Mouse (Mus musculus): ENCODE results near the gene Klk1b27. TPM values are rescaled to one million over a fixed set of nuclear protein-coding genes. Genes with fewer than 3 reads are reported as not detected.
"Not testable (repeated sequence)": the region's sequence is repeated elsewhere in the genome, so short reads cannot be mapped to it uniquely, and the experiment has no call there.

Klk1b27 gene
- not detected in 2 replicates for total RNA-seq (2014; fragmentation: Nextera tagmentation)
- not detected in 2 replicates for total RNA-seq (2017)

GRCm38 (mm10) chr7:44051990-44052389 is at the start of gene Klk1b27:
TSS of gene Klk1b27 (plus strand) at chr7:44052290.
- ATAC-seq (replicated peaks; ENCODE audit: low FRiP score, low TSS enrichment, poor library complexity, severe bottlenecking): not testable (repeated sequence)

GRCm38 (mm10) chr7:44004847-44005246 is 47.2 kb upstream of the Klk1b27 start:
- ATAC-seq (replicated peaks; ENCODE audit: low FRiP score, low TSS enrichment, poor library complexity, severe bottlenecking): no peak

- not testable (repeated sequence) for ATAC-seq (replicated peaks; ENCODE audit: low FRiP score, low TSS enrichment, poor library complexity, severe bottlenecking)
Observed at GRCm38 (mm10) chr7:44011868-44012267, 40.2 kb upstream of the Klk1b27 start, which contains the start of gene Klk1b26. TSS of gene Klk1b26 (plus strand) at chr7:44012168.

GRCm38 (mm10) chr7:44014666-44015065 is 37.4 kb upstream of the Klk1b27 start:
- not testable (repeated sequence) for ATAC-seq (replicated peaks; ENCODE audit: low FRiP score, low TSS enrichment, poor library complexity, severe bottlenecking)

GRCm38 (mm10) chr7:44015071-44015470 is 37.0 kb upstream of the Klk1b27 start:
- no peak for ATAC-seq (replicated peaks; ENCODE audit: low FRiP score, low TSS enrichment, poor library complexity, severe bottlenecking)

- ATAC-seq (replicated peaks; ENCODE audit: low FRiP score, low TSS enrichment, poor library complexity, severe bottlenecking): no peak
Observed at GRCm38 (mm10) chr7:44072117-44072516, 20.0 kb downstream of the Klk1b27 start.

GRCm38 (mm10) chr7:44077703-44078102 is 25.6 kb downstream of the Klk1b27 start:
- ATAC-seq (replicated peaks; ENCODE audit: low FRiP score, low TSS enrichment, poor library complexity, severe bottlenecking): no peak

GRCm38 (mm10) chr7:44096111-44096510 is 44.0 kb downstream of the Klk1b27 start:
- ATAC-seq (replicated peaks; ENCODE audit: low FRiP score, low TSS enrichment, poor library complexity, severe bottlenecking): no peak

- ATAC-seq (replicated peaks; ENCODE audit: low FRiP score, low TSS enrichment, poor library complexity, severe bottlenecking): not testable (repeated sequence)
Observed at GRCm38 (mm10) chr7:44102028-44102427, 49.9 kb downstream of the Klk1b27 start, which contains the start of gene Klk1b21. TSS of gene Klk1b21 (plus strand) at chr7:44102328.

Other genes starting within 250 kb of the Klk1b27 start
- gene Klk7, start 241.0 kb upstream of the Klk1b27 start, total RNA-seq (2014; fragmentation: Nextera tagmentation): not detected in 2 replicates
- gene Klk7, start 241.0 kb upstream of the Klk1b27 start, total RNA-seq (2017): not detected in 2 replicates
- not detected in 2 replicates for gene Klk6, start 227.8 kb upstream of the Klk1b27 start, total RNA-seq (2014; fragmentation: Nextera tagmentation)
- not detected in 2 replicates for gene Klk6, start 227.8 kb upstream of the Klk1b27 start, total RNA-seq (2017)
- gene Klk5, start 210.3 kb upstream of the Klk1b27 start, total RNA-seq (2014; fragmentation: Nextera tagmentation): not detected in 2 replicates
- gene Klk5, start 210.3 kb upstream of the Klk1b27 start, total RNA-seq (2017): not detected in 2 replicates
- gene Klk4, start 171.1 kb upstream of the Klk1b27 start, total RNA-seq (2014; fragmentation: Nextera tagmentation): not detected in 2 replicates
- gene Klk4, start 171.1 kb upstream of the Klk1b27 start, total RNA-seq (2017): not detected in 2 replicates
- gene Klk15, start 118.5 kb upstream of the Klk1b27 start, total RNA-seq (2014; fragmentation: Nextera tagmentation): not detected in 2 replicates
- gene Klk15, start 118.5 kb upstream of the Klk1b27 start, total RNA-seq (2017): not detected in 2 replicates
- gene Klk1b8, start 101.6 kb upstream of the Klk1b27 start, total RNA-seq (2014; fragmentation: Nextera tagmentation): not detected in 2 replicates
- gene Klk1b8, start 101.6 kb upstream of the Klk1b27 start, total RNA-seq (2017): not detected in 2 replicates
- gene Klk1b1, start 85.5 kb upstream of the Klk1b27 start, total RNA-seq (2014; fragmentation: Nextera tagmentation): not detected in 2 replicates
- gene Klk1b1, start 85.5 kb upstream of the Klk1b27 start, total RNA-seq (2017): not detected in 2 replicates
- not detected in 2 replicates for gene Klk1b9, start 76.2 kb upstream of the Klk1b27 start, total RNA-seq (2014; fragmentation: Nextera tagmentation)
- gene Klk1b9, start 76.2 kb upstream of the Klk1b27 start, total RNA-seq (2017): not detected in 2 replicates
- gene Klk1b11, start 56.4 kb upstream of the Klk1b27 start, total RNA-seq (2014; fragmentation: Nextera tagmentation): not detected in 2 replicates
- not detected in 2 replicates for gene Klk1b11, start 56.4 kb upstream of the Klk1b27 start, total RNA-seq (2017)
- gene Klk1b26, start 40.1 kb upstream of the Klk1b27 start, total RNA-seq (2014; fragmentation: Nextera tagmentation): not detected in 2 replicates
- not detected in 2 replicates for gene Klk1b26, start 40.1 kb upstream of the Klk1b27 start, total RNA-seq (2017)
- not detected in 2 replicates for gene Klk1b21, start 50.0 kb downstream of the Klk1b27 start, total RNA-seq (2014; fragmentation: Nextera tagmentation)
- not detected in 2 replicates for gene Klk1b21, start 50.0 kb downstream of the Klk1b27 start, total RNA-seq (2017)
- gene Klk1b22, start 60.4 kb downstream of the Klk1b27 start, total RNA-seq (2014; fragmentation: Nextera tagmentation): not detected in 2 replicates
- gene Klk1b22, start 60.4 kb downstream of the Klk1b27 start, total RNA-seq (2017): not detected in 2 replicates
- gene Klk1b16, start 84.5 kb downstream of the Klk1b27 start, total RNA-seq (2014; fragmentation: Nextera tagmentation): not detected in 2 replicates
- gene Klk1b16, start 84.5 kb downstream of the Klk1b27 start, total RNA-seq (2017): not detected in 2 replicates
- gene Klk1b24, start 135.9 kb downstream of the Klk1b27 start, total RNA-seq (2014; fragmentation: Nextera tagmentation): not detected in 2 replicates
- gene Klk1b24, start 135.9 kb downstream of the Klk1b27 start, total RNA-seq (2017): not detected in 2 replicates
- gene Klk1b3, start 145.9 kb downstream of the Klk1b27 start, total RNA-seq (2014; fragmentation: Nextera tagmentation): not detected in 2 replicates
- not detected in 2 replicates for gene Klk1b3, start 145.9 kb downstream of the Klk1b27 start, total RNA-seq (2017)
- not detected in 2 replicates for gene Klk1b4, start 155.1 kb downstream of the Klk1b27 start, total RNA-seq (2014; fragmentation: Nextera tagmentation)
- gene Klk1b4, start 155.1 kb downstream of the Klk1b27 start, total RNA-seq (2017): not detected in 2 replicates
- not detected in 2 replicates for gene Klk1b5, start 163.7 kb downstream of the Klk1b27 start, total RNA-seq (2014; fragmentation: Nextera tagmentation)
- not detected in 2 replicates for gene Klk1b5, start 163.7 kb downstream of the Klk1b27 start, total RNA-seq (2017)
- gene Klk1, start 173.1 kb downstream of the Klk1b27 start, total RNA-seq (2014; fragmentation: Nextera tagmentation): not detected in 2 replicates
- not detected in 2 replicates for gene Klk1, start 173.1 kb downstream of the Klk1b27 start, total RNA-seq (2017)
- not detected in 2 replicates for gene Gm36864, start 183.9 kb downstream of the Klk1b27 start, total RNA-seq (2014; fragmentation: Nextera tagmentation)
- not detected in 2 replicates for gene Gm36864, start 183.9 kb downstream of the Klk1b27 start, total RNA-seq (2017)
- gene 1700028J19Rik, start 194.4 kb downstream of the Klk1b27 start, total RNA-seq (2014; fragmentation: Nextera tagmentation): 1.2 TPM in 1 of 2 replicates, not detected in the other
- 0.46 TPM in 1 of 2 replicates, not detected in the other for gene 1700028J19Rik, start 194.4 kb downstream of the Klk1b27 start, total RNA-seq (2017)
- 93.5 and 176 TPM in 2 replicates for gene 2410002F23Rik, start 194.4 kb downstream of the Klk1b27 start, total RNA-seq (2014; fragmentation: Nextera tagmentation)
- gene 2410002F23Rik, start 194.4 kb downstream of the Klk1b27 start, total RNA-seq (2017): 77.1 and 113 TPM in 2 replicates
- gene Acp4, start 205.1 kb downstream of the Klk1b27 start, total RNA-seq (2014; fragmentation: Nextera tagmentation): not detected in 2 replicates
- not detected in 2 replicates for gene Acp4, start 205.1 kb downstream of the Klk1b27 start, total RNA-seq (2017)
- gene Gm15517, start 209.2 kb downstream of the Klk1b27 start, total RNA-seq (2014; fragmentation: Nextera tagmentation): not detected in 2 replicates
- gene Gm15517, start 209.2 kb downstream of the Klk1b27 start, total RNA-seq (2017): not detected in 2 replicates